Mouse (Mus musculus) lung, postnatal 0 days (tissue): ENCODE measurements around the gene Tpm3.

Experiments used
- CTCF ChIP-seq: IDR thresholded peaks from 2 replicates; pipeline ENCODE4 v1.5.1; 2016; ENCODE audit warnings: antibody characterized with exemption, mild to moderate bottlenecking
- EP300 ChIP-seq: IDR thresholded peaks from 2 replicates; pipeline ENCODE4 v1.6.1; 2016; ENCODE audit warnings: antibody characterized with exemption, mild to moderate bottlenecking, control low read depth

GRCm38 (mm10) chr3:90134993-90135392 is 62.5 kb downstream of the Tpm3 start:
- TF ChIP-seq CTCF (no peak), EP300 (no peak)
